Mouse (Mus musculus): Measurements from ENCODE around the gene Prdm16. TPM values are rescaled to one million over a fixed set of nuclear protein-coding genes. Genes with fewer than 3 reads are reported as not detected.

The Prdm16 gene
- polyA plus RNA-seq (2015; fragmentation: Nextera tagmentation; extraction: Ambion mirVana) = 4.8 and 5.0 TPM in 2 replicates

GRCm38 (mm10) chr4:154636721-154637311 is at the start of gene Prdm16:
TSS of gene Prdm16 (minus strand) at chr4:154636873.

GRCm38 (mm10) chr4:154667767-154668166 is 31.1 kb upstream of the Prdm16 start, which contains the start of gene Actrt2:
TSS of gene Actrt2 (minus strand) at chr4:154667867.

DNA sequence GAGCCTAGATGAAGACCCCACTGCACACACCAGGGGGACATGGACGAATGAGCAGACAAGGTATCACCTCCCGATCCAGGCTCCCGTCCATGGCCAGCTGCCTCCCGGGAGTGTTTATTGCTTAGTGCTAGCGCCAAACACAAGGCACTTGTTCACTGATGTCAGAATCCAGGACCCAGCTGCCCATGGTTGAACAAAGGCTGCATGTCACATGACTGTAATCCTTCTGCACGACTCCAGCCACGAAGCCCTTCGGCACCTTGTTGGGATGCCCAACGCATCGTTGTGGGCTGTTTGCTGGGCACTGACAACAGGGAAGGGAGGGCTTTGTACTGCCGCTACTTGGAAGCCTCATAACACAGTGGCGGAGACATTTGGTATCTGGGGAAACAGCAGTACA is 300.9 kb downstream of the Prdm16 start, which contains the start of gene B230104I21Rik:
Gene B230104I21Rik (plus strand): TSS at position 367 of the 400 bp plus-strand sequence.

DNA sequence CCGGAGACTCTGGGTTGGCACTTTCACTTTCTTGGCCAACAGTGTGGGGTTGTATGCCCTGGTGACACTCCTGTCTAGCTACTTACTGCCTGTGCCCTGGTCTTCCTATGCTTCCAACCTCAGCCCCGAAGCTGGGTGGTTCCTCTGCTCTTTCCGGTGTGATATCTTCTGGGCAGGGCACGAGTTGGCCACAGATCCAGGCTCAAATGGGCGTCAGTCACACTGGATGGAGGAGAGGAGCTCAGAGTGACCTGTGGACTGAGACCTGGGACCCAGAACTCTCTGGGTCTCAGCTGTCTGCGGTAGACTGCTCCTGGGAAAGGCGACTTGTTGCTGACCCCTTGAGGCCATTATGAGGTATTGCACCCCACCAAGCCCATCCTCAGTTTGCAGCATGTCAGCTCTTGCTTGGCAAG is 335.2 kb downstream of the Prdm16 start, which contains the start of gene Arhgef16:
Gene Arhgef16 (minus strand): TSS at position 211 of the 416 bp plus-strand sequence.

Other genes with a start within 250 kb of the Prdm16 start
- gene Actrt2, start 31.0 kb upstream of the Prdm16 start, polyA plus RNA-seq (2015; fragmentation: Nextera tagmentation; extraction: Ambion mirVana) = not detected in 2 replicates
- 0.05 and 0.06 TPM in 2 replicates for gene Ttc34, start 200.6 kb upstream of the Prdm16 start, polyA plus RNA-seq (2015; fragmentation: Nextera tagmentation; extraction: Ambion mirVana)
- 0.07 TPM in 1 of 2 replicates, not detected in the other for gene Mmel1, start 232.7 kb upstream of the Prdm16 start, polyA plus RNA-seq (2015; fragmentation: Nextera tagmentation; extraction: Ambion mirVana)

Measured in urinary bladder, postnatal 0 days (tissue).